In genomic region chr9:21265611-21266010, GRCm38 (mm10) we compare ENCODE assay signal across 8 mouse cellular contexts. TPM values are rescaled to one million over a fixed set of nuclear protein-coding genes. Genes with fewer than 3 reads are reported as not detected.
DNase-seq lines count a peak whose midpoint lies in the region; ATAC-seq and TF ChIP-seq lines count a peak whose summit lies in the region.

No protein-coding gene starts in this region.

- TF ChIP-seq EP300 in stomach, postnatal 0 days (optimal IDR thresholded peaks at IDR 0.05), result no peak

- DNase-seq in cerebellum, adult 2 months, result no peak
- DNase-seq in cerebellum, adult 11 months, result no peak
- no peak for DNase-seq in hindbrain, postnatal 0 days (ENCODE audit: low spot score)
- DNase-seq in stomach, postnatal 0 days (ENCODE audit: low spot score), result peak; percentile 64
- no peak for DNase-seq in layer of hippocampus, postnatal 10 days (ENCODE audit: low spot score in 2 of 2)

- H3K36me3 ChIP-seq in hindbrain, postnatal 0 days (ENCODE audit: insufficient read depth, low read length), result peaks cover 19% of the 10 kb centered on the region
- H3K36me3 ChIP-seq in liver, embryonic 12.5 days, result peaks cover 44% of the 10 kb centered on the region
- peaks cover 17% of the 10 kb centered on the region for H3K36me3 ChIP-seq in stomach, postnatal 0 days (ENCODE audit: control insufficient read depth, insufficient read depth, low read length)

- WGBS in cerebellum, adult 2 months, result 4% methylated on average over 11 of the region's 11 CpGs
- 6% methylated on average over 11 of the region's 11 CpGs for WGBS in bone marrow, adult 2 months
- 5% methylated on average over 11 of the region's 11 CpGs for whole genome bisulfite sequencing in hindbrain, postnatal 0 days
- WGBS in liver, embryonic 12.5 days (ENCODE audit: insufficient replicate concordance), result 5% methylated on average over 11 of the region's 11 CpGs
- 2% methylated on average over 11 of the region's 11 CpGs for WGBS in stomach, postnatal 0 days

- no peak for ATAC-seq in hindbrain, postnatal 0 days
- no peak for ATAC-seq in liver, embryonic 12.5 days
- ATAC-seq in stomach, postnatal 0 days (ENCODE audit: low FRiP score, low TSS enrichment), result peak; percentile 45
- ATAC-seq in activated CD4-positive, CD25-positive, alpha-beta regulatory T cell, adult 4 months, result no peak

- no peaks in the 10 kb centered on the region for H3K27me3 ChIP-seq in cerebellum, adult 2 months (ENCODE audit: control insufficient read depth, insufficient read depth, low read length)
- H3K27me3 ChIP-seq in hindbrain, postnatal 0 days (ENCODE audit: insufficient read depth, low read length), result no peaks in the 10 kb centered on the region
- no peaks in the 10 kb centered on the region for H3K27me3 ChIP-seq in liver, embryonic 12.5 days (replicated peaks)
- no peaks in the 10 kb centered on the region for H3K27me3 ChIP-seq in stomach, postnatal 0 days (ENCODE audit: control insufficient read depth, insufficient read depth, low read length)

- peaks cover 8% of the 10 kb centered on the region for H3K4me1 ChIP-seq in cerebellum, adult 2 months (ENCODE audit: control insufficient read depth, insufficient read depth, low read length)
- peaks cover 6% of the 10 kb centered on the region for H3K4me1 ChIP-seq in bone marrow, adult 2 months (ENCODE audit: control insufficient read depth, insufficient read depth, low read length)
- peaks cover 16% of the 10 kb centered on the region for H3K4me1 ChIP-seq in hindbrain, postnatal 0 days (ENCODE audit: insufficient read depth, low read length)
- H3K4me1 ChIP-seq in liver, embryonic 12.5 days, result peaks cover 65% of the 10 kb centered on the region
- peaks cover 4% of the 10 kb centered on the region; the same call in 1 of the 2 replicates for H3K4me1 ChIP-seq in stomach, postnatal 0 days (replicated peaks; ENCODE audit: control insufficient read depth, insufficient read depth)

- H3K27ac ChIP-seq in cerebellum, adult 2 months (ENCODE audit: insufficient read depth, low read length), result peak overlapping the region; percentile 57
- peak overlapping the region; percentile 92 for H3K27ac ChIP-seq in bone marrow, adult 2 months (ENCODE audit: control insufficient read depth, insufficient read depth, low read depth, low read length, poor library complexity)
- H3K27ac ChIP-seq in hindbrain, postnatal 0 days, result peak overlapping the region; percentile 82
- H3K27ac ChIP-seq in liver, embryonic 12.5 days, result peak overlapping the region; percentile 100
- peak overlapping the region; percentile 90 for H3K27ac ChIP-seq in stomach, postnatal 0 days (replicated peaks)

- H3K9ac ChIP-seq in hindbrain, postnatal 0 days (replicated peaks; ENCODE audit: low read length), result peak overlapping the region; percentile 92
- peak overlapping the region; percentile 98 for H3K9ac ChIP-seq in liver, embryonic 12.5 days
- H3K9ac ChIP-seq in stomach, postnatal 0 days (ENCODE audit: low read length), result peak overlapping the region; percentile 93

- H3K9me3 ChIP-seq in hindbrain, postnatal 0 days (ENCODE audit: low read length), result no peaks in the 10 kb centered on the region
- no peaks in the 10 kb centered on the region for H3K9me3 ChIP-seq in liver, embryonic 12.5 days (replicated peaks)
- no peaks in the 10 kb centered on the region for H3K9me3 ChIP-seq in stomach, postnatal 0 days (ENCODE audit: control insufficient read depth, low read length)

- no peak for TF ChIP-seq POLR2A in cerebellum, adult 2 months (IDR thresholded peaks at IDR 0.05; ENCODE audit: borderline replicate concordance, insufficient read depth, low read length)
- TF ChIP-seq POLR2A in bone marrow, adult 2 months (IDR thresholded peaks at IDR 0.05; ENCODE audit: borderline replicate concordance, control insufficient read depth, low read depth, low read length), result no peak

- TF ChIP-seq CTCF in cerebellum, adult 2 months (IDR thresholded peaks at IDR 0.05; ENCODE audit: borderline replicate concordance, insufficient read depth, low read depth, low read length), result no peak
- no peak for TF ChIP-seq CTCF in bone marrow, adult 2 months (IDR thresholded peaks at IDR 0.05; ENCODE audit: control insufficient read depth, insufficient read depth, low read length)
- TF ChIP-seq CTCF in hindbrain, postnatal 0 days (IDR thresholded peaks at IDR 0.05; ENCODE audit: low read depth), result no peak
- no peak for TF ChIP-seq CTCF in stomach, postnatal 0 days (IDR thresholded peaks at IDR 0.05; ENCODE audit: low read depth)

- H3K4me3 ChIP-seq in cerebellum, adult 2 months (replicated peaks; ENCODE audit: insufficient read depth, low read depth, low read length), result peak overlapping the region; percentile 97
- peak overlapping the region; percentile 98 for H3K4me3 ChIP-seq in bone marrow, adult 2 months (replicated peaks; ENCODE audit: control insufficient read depth, low read depth, low read length)
- H3K4me3 ChIP-seq in hindbrain, postnatal 0 days (ENCODE audit: low read length), result peak overlapping the region; percentile 98
- H3K4me3 ChIP-seq in liver, embryonic 12.5 days, result peak overlapping the region; percentile 98
- H3K4me3 ChIP-seq in stomach, postnatal 0 days (ENCODE audit: low read depth, low read length), result peak overlapping the region; percentile 98

- H3K4me2 ChIP-seq in hindbrain, postnatal 0 days (ENCODE audit: low read depth, low read length), result peak overlapping the region; percentile 92
- peak overlapping the region; percentile 83 for H3K4me2 ChIP-seq in liver, embryonic 12.5 days
- peak overlapping the region; percentile 77 for H3K4me2 ChIP-seq in stomach, postnatal 0 days (replicated peaks; ENCODE audit: low read depth)

RNA-seq across cellular contexts. Expression of gene Atg4d, which starts 0.5 kb away (rescaled TPM):
- 70.9 and 72.4 TPM in 2 replicates for polyA plus RNA-seq in cerebellum, adult 2 months (2012; rRNA removed)
- 42.9 and 74.7 TPM in 2 replicates for polyA plus RNA-seq in bone marrow, adult 2 months (2011; ENCODE audit: insufficient read depth, insufficient read length, low replicate concordance, missing spikeins)
- 24.8 and 38.6 TPM in 2 replicates for total RNA-seq in hindbrain, postnatal 0 days (2014; rRNA removed)
- polyA plus RNA-seq in hindbrain, postnatal 0 days (2015; fragmentation: Nextera tagmentation; extraction: Ambion mirVana), result 32.1 and 35.5 TPM in 2 replicates
- 85.7 and 85.9 TPM in 2 replicates for polyA plus RNA-seq in liver, embryonic 12.5 days (2016; fragmentation: Nextera tagmentation; extraction: Ambion mirVana)
- 38.6 and 41.7 TPM in 2 replicates for polyA plus RNA-seq in stomach, postnatal 0 days (2015; fragmentation: Nextera tagmentation; extraction: Ambion mirVana)
- total RNA-seq in layer of hippocampus, postnatal 10 days (2021), result 10 to 100 TPM; 28.8 to 29.4 TPM
- 10 to 100 TPM; 24.3 to 26.8 TPM for polyA plus RNA-seq in activated CD4-positive, CD25-positive, alpha-beta regulatory T cell, adult 4 months (2017; shearing (Covaris generic))

RNA-seq across cellular contexts. Expression of gene S1pr5, which starts 17.4 kb away (rescaled TPM):
- 40.8 and 44.6 TPM in 2 replicates for polyA plus RNA-seq in cerebellum, adult 2 months (2012; rRNA removed)
- polyA plus RNA-seq in bone marrow, adult 2 months (2011; ENCODE audit: insufficient read depth, insufficient read length, low replicate concordance, missing spikeins), result 0.65 and 1.00 TPM in 2 replicates
- total RNA-seq in hindbrain, postnatal 0 days (2014; rRNA removed), result 4.9 and 8.2 TPM in 2 replicates
- polyA plus RNA-seq in hindbrain, postnatal 0 days (2015; fragmentation: Nextera tagmentation; extraction: Ambion mirVana), result 2.9 and 3.1 TPM in 2 replicates
- polyA plus RNA-seq in liver, embryonic 12.5 days (2016; fragmentation: Nextera tagmentation; extraction: Ambion mirVana), result 0.10 and 0.12 TPM in 2 replicates
- 4.7 and 5.0 TPM in 2 replicates for polyA plus RNA-seq in stomach, postnatal 0 days (2015; fragmentation: Nextera tagmentation; extraction: Ambion mirVana)
- total RNA-seq in layer of hippocampus, postnatal 10 days (2021), result 1 to 10 TPM; 2.4 to 3.0 TPM
- under 1 TPM in 1 of 2 experiments, not detected in 1; 0.34 TPM for polyA plus RNA-seq in activated CD4-positive, CD25-positive, alpha-beta regulatory T cell, adult 4 months (2017; shearing (Covaris generic))

RNA-seq across cellular contexts. Expression of gene Kri1, which starts 22.2 kb away (rescaled TPM):
- 46.8 and 48.2 TPM in 2 replicates for polyA plus RNA-seq in cerebellum, adult 2 months (2012; rRNA removed)
- 50.1 and 105 TPM in 2 replicates for polyA plus RNA-seq in bone marrow, adult 2 months (2011; ENCODE audit: insufficient read depth, insufficient read length, low replicate concordance, missing spikeins)
- 14.8 and 15.3 TPM in 2 replicates for total RNA-seq in hindbrain, postnatal 0 days (2014; rRNA removed)
- 10.9 and 11.8 TPM in 2 replicates for polyA plus RNA-seq in hindbrain, postnatal 0 days (2015; fragmentation: Nextera tagmentation; extraction: Ambion mirVana)
- polyA plus RNA-seq in liver, embryonic 12.5 days (2016; fragmentation: Nextera tagmentation; extraction: Ambion mirVana), result 14.5 and 15.5 TPM in 2 replicates
- polyA plus RNA-seq in stomach, postnatal 0 days (2015; fragmentation: Nextera tagmentation; extraction: Ambion mirVana), result 6.7 and 7.9 TPM in 2 replicates
- total RNA-seq in layer of hippocampus, postnatal 10 days (2021), result 10 to 100 TPM; 37.7 to 39.2 TPM
- 10 to 100 TPM; 20.8 to 26.1 TPM for polyA plus RNA-seq in activated CD4-positive, CD25-positive, alpha-beta regulatory T cell, adult 4 months (2017; shearing (Covaris generic))

RNA-seq across cellular contexts. Expression of gene Cdkn2d, which starts 25.6 kb away (rescaled TPM):
- polyA plus RNA-seq in cerebellum, adult 2 months (2012; rRNA removed), result 76.6 and 88.6 TPM in 2 replicates
- polyA plus RNA-seq in bone marrow, adult 2 months (2011; ENCODE audit: insufficient read depth, insufficient read length, low replicate concordance, missing spikeins), result 84.1 and 99.0 TPM in 2 replicates
- 115 and 123 TPM in 2 replicates for total RNA-seq in hindbrain, postnatal 0 days (2014; rRNA removed)
- polyA plus RNA-seq in hindbrain, postnatal 0 days (2015; fragmentation: Nextera tagmentation; extraction: Ambion mirVana), result 134 and 142 TPM in 2 replicates
- polyA plus RNA-seq in liver, embryonic 12.5 days (2016; fragmentation: Nextera tagmentation; extraction: Ambion mirVana), result 87.4 and 88.6 TPM in 2 replicates
- 23.1 and 28.0 TPM in 2 replicates for polyA plus RNA-seq in stomach, postnatal 0 days (2015; fragmentation: Nextera tagmentation; extraction: Ambion mirVana)
- total RNA-seq in layer of hippocampus, postnatal 10 days (2021), result 10 to 100 TPM; 66.7 to 69.5 TPM
- polyA plus RNA-seq in activated CD4-positive, CD25-positive, alpha-beta regulatory T cell, adult 4 months (2017; shearing (Covaris generic)), result 100 to 1,000 TPM; 142 to 158 TPM

RNA-seq across cellular contexts. Expression of gene Keap1, which starts 26.4 kb away (rescaled TPM):
- 60.5 and 63.1 TPM in 2 replicates for polyA plus RNA-seq in cerebellum, adult 2 months (2012; rRNA removed)
- 24.7 and 35.1 TPM in 2 replicates for polyA plus RNA-seq in bone marrow, adult 2 months (2011; ENCODE audit: insufficient read depth, insufficient read length, low replicate concordance, missing spikeins)
- total RNA-seq in hindbrain, postnatal 0 days (2014; rRNA removed), result 74.9 and 98.9 TPM in 2 replicates
- 59.4 and 60.9 TPM in 2 replicates for polyA plus RNA-seq in hindbrain, postnatal 0 days (2015; fragmentation: Nextera tagmentation; extraction: Ambion mirVana)
- polyA plus RNA-seq in liver, embryonic 12.5 days (2016; fragmentation: Nextera tagmentation; extraction: Ambion mirVana), result 39.8 and 41.6 TPM in 2 replicates
- 37.2 and 40.8 TPM in 2 replicates for polyA plus RNA-seq in stomach, postnatal 0 days (2015; fragmentation: Nextera tagmentation; extraction: Ambion mirVana)
- 10 to 100 TPM; 51.7 to 56.5 TPM for total RNA-seq in layer of hippocampus, postnatal 10 days (2021)
- 10 to 100 TPM; 16.9 to 30.0 TPM for polyA plus RNA-seq in activated CD4-positive, CD25-positive, alpha-beta regulatory T cell, adult 4 months (2017; shearing (Covaris generic))
